Mouse (Mus musculus): ENCODE measurements at regions not wholly inside any gene's neighbourhood (a gene's known extent, or its start where the extent isn't known, plus 50 kb on each side); places are given as distances from the start of the nearest gene placed in this dataset.

GRCm38 (mm10) chr10:92247449-92247805 is 474.8 kb downstream of the Nedd1 start:
- in situ Hi-C loops (cut with MboI; ENCODE audit: unreplicated experiment in 2 of 2): no loop called here

DNA sequence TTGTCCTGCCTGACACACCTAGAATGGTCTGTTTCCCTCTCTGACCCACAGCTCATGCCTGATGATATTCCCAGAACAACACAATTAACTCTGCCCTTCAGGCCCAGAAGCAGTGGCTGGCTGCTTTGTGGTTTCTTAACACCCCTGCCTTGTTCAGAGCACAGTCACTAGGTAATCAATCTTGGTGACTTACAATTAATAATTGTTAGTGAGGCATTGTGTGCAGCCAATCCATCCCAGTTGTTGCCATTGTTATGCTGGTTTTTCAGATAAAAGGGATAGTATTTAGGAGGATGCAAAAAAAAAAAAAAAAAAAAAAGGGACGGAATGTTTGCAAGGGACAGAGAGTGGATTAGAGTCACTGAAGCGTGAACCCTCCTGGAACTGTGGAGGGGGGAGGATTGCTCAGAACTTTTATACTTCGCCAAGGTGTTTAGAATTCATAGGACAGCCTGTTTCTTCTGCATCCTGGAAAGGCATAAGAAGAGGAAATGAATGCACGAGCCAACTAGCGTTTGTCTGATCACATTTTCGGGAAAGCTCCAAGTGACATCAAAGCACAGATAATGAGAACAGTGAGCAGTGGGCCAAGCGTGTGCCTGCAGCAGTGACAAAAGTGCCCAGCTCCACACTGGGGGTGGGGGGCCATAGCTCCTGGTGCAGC is 475.3 kb downstream of the Nedd1 start:
- in situ Hi-C loops (cut with MboI; ENCODE audit: unreplicated experiment in 2 of 2): no loop called here

GRCm38 (mm10) chr10:92242714-92243440 is 479.3 kb downstream of the Nedd1 start:
- in situ Hi-C loops (cut with MboI; ENCODE audit: unreplicated experiment in 2 of 2): no loop called here

GRCm38 (mm10) chr10:92237881-92238280 is 484.3 kb downstream of the Nedd1 start:
- in situ Hi-C loops (cut with MboI; ENCODE audit: unreplicated experiment in 2 of 2): no loop called here

DNA sequence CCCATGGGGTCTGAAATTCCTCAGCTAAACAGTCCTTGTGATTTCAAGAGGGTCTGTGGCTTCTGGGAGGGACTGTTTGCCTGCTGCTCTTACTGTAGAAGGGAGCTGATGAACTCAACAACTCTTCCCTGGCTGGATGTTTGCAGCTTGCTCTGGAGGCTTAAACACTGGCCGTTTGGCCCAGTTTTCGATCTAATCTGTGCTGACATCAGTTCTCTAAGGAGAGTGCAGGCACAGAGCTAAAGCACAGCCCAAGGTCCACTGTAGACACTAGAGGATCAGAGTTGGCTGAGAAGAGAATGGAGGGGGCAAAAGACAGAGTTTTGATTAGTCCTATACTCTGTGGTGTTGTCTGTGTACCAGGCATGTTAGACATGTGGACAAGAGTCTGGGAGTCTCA is 490.1 kb downstream of the Nedd1 start:
- in situ Hi-C loops (cut with MboI; ENCODE audit: unreplicated experiment in 2 of 2): no loop called here

DNA sequence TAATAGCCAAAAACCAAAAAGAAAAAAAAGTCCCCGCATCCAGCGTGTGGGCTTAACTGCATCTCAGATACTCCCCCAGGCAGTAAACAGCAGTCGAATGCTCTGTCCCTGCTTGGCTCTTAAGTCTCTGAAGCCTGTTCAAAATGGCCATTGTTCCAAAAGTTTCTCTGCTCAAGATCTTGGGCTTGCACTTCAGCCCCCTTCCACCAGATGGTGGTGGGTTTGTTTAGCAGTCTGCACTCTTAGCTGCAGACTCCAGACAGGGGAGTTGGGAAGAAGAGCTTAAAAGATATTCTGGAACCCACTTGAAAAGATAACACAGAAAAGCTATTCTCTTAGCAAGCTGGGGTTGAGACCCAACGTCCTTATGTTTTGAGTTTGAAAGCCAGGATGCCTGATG is 496.4 kb downstream of the Nedd1 start:
- in situ Hi-C loops (cut with MboI; ENCODE audit: unreplicated experiment in 2 of 2): no loop called here

- in situ Hi-C loops (cut with MboI; ENCODE audit: unreplicated experiment in 2 of 2): no loop called here
These were observed 497.1 kb downstream of the Nedd1 start for GRCm38 (mm10) chr10:92225071-92225470.

DNA sequence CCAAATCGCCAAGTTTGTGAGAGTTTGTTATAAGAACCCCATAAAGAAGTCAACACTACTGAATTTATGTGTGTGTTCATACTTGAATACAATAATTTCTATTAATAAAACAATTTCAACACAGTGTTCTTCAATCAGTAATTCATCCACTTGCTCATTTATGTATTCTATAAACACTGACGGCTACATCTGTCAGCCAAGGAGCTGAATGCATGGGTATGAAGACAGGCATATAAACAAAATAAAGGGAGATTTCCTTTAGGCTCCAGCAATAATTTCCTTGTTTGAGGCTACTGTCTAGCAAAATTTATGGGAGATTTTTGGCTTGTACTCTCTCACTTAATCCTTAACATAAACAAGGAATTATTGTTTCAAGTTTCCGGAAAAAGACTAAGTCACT is 502.9 kb downstream of the Nedd1 start:
- in situ Hi-C loops (cut with MboI; ENCODE audit: unreplicated experiment in 2 of 2): no loop called here

DNA sequence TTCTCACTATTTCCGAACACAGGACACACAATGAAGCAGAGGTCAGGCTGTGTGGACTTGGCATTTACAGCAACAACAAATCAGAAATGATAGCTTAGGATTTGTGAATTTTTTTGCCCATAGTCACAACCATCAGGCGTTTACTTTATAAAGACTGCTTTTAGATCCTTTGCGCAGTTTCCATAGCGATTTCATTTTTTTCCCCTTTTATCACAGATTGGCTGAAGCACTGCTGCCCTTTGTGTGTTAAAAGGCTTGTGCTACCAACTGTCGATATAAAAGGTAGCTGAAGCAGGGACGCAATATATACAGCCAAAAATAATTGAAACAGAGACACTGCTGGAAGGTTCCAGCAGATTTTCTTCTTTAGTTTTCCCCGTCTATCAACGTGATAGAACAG is 551.4 kb downstream of the Nedd1 start:
- in situ Hi-C loops (cut with MboI; ENCODE audit: unreplicated experiment in 2 of 2): no loop called here

DNA sequence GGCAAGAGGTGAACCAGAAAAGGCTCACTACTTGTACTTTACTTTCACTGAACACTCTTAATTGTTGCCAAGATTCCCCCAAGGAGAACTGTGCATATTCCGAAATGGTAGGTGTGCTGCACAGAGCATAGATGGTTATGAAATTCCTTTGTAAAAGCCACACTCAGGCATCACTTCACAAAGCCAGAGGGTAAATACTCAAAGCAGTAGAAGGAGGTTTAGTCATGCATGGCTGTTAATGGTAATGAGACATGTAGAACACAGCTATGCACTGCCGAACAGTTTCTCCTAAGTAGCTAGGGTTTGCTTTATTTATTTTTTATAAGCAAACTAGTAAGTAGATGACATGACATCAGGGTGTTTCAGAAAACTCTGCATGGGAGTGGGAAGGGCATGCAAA is 556.2 kb downstream of the Nedd1 start:
- in situ Hi-C loops (cut with MboI; ENCODE audit: unreplicated experiment in 2 of 2): no loop called here

DNA sequence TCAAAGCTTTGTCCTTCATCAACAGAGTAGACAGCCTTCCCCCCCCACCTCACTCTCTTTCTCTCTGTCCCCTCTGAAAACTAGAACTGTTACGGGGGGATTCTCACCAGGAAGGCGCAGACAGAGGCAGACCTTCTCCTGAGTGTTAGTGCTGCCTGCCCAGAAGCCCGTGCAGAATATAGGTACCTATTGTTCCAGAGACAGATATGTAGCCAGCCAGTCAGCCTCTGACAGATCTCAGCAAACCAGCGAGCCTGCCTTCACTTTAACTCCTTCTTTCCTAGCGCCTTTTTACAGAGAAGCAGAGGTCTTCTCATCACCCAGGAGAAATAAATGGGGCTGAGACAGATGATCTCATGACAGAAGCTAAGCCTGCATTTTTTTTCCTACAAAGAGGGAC is 557.2 kb downstream of the Nedd1 start:
- in situ Hi-C loops (cut with MboI; ENCODE audit: unreplicated experiment in 2 of 2): no loop called here

- in situ Hi-C loops (cut with MboI; ENCODE audit: unreplicated experiment in 2 of 2): no loop called here
These were observed 557.6 kb downstream of the Nedd1 start for GRCm38 (mm10) chr10:92164648-92164960.

- in situ Hi-C loops (cut with MboI; ENCODE audit: unreplicated experiment in 2 of 2): no loop called here
These were observed 558.2 kb downstream of the Nedd1 start for GRCm38 (mm10) chr10:92163851-92164647.

- in situ Hi-C loops (cut with MboI; ENCODE audit: unreplicated experiment in 2 of 2): no loop called here
These were observed 559.1 kb downstream of the Nedd1 start for GRCm38 (mm10) chr10:92163071-92163504.

DNA sequence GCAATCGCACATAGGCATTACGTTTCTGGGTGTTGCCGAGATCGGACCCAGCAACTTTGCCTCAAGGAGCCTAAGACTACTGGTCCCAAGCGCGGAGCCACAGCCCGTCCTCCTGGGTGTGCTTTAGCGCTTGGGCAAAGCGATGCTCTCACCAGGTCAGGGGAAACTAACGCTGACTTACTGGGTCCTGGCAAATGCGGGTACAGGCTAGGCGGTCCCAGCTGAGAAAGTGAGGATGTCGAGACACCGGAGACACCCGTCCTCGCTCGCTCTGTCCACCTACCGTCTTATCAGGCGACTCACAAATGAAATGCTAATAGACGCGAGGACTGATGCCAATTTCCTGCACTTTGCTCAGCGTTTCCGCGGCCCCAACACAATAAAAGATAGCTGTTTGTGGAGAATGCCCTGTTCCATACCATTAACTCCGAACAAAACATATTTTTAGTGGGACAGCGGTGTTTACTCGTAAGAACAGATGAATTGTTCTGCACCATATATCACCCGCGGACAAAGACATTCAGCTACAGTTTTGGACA is 559.7 kb downstream of the Nedd1 start:
- in situ Hi-C loops (cut with MboI; ENCODE audit: unreplicated experiment in 2 of 2): no loop called here

DNA sequence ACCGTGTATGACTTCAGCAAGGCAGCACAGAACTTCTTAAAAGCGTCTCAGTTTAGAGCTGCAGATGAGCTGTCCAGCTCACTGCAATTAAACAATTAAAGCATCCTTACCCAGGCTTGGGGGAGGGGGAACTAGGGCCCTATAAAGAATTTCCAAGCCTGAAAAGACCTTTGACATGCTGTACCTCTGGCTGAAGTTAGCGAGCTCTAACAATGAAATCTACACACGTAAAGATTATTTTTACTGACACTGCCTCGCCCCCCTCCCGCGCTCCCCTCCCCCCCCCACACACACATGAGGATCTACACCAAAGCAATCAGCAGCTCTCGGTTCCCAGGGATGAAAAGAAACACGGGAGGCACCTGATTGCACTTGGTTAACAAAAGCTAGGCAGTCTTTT is 560.7 kb downstream of the Nedd1 start:
- in situ Hi-C loops (cut with MboI; ENCODE audit: unreplicated experiment in 2 of 2): no loop called here

GRCm38 (mm10) chr10:92146263-92146662 is 576.0 kb downstream of the Nedd1 start:
- in situ Hi-C loops (cut with MboI; ENCODE audit: unreplicated experiment in 2 of 2): no loop called here

- in situ Hi-C loops (cut with MboI; ENCODE audit: unreplicated experiment in 2 of 2): no loop called here
These were observed 586.7 kb downstream of the Nedd1 start for GRCm38 (mm10) chr10:92135521-92135920.

GRCm38 (mm10) chr10:92112790-92113189 is 609.4 kb downstream of the Nedd1 start:
- in situ Hi-C loops (cut with MboI; ENCODE audit: unreplicated experiment in 2 of 2): no loop called here

- in situ Hi-C loops (cut with MboI; ENCODE audit: unreplicated experiment in 2 of 2): no loop called here
These were observed 615.9 kb downstream of the Nedd1 start for GRCm38 (mm10) chr10:92106331-92106730.

DNA sequence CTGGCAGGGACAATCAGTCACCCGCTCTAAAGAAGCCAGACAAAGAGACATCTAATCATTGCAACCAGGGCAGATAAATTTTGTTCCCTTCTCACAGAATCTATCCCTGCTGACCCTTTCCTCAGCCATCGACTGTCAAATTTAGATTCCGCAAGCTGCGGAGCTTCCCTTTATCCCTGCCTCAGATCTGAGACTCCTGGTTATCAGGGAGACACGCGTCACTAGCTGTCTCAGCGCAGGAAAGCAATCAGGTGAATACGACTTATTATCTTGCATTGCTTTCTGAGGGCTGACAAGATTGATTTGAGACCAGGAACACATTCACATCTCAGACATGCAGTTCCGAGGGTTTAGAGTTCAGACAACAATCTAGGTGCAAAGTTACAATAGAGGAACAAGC is 618.3 kb downstream of the Nedd1 start:
- in situ Hi-C loops (cut with MboI; ENCODE audit: unreplicated experiment in 2 of 2): no loop called here

DNA sequence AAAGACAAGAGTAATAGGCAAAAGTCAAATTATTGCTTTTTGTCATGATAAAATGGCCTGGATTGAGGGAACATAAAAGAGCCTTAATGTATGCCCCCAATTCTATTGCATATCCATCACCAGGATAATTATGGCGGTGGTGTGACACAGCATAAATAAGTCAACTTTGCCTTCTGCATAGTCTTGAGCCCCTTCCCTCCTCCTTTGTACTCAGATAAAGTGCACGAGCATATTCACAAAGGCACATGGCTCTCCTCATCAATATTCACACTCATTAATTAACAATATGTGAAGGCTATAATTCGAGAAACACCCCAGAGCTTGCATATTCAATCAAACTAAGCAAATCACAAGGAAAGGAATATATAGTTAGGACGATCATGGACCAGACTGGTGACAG is 619.5 kb downstream of the Nedd1 start:
- in situ Hi-C loops (cut with MboI; ENCODE audit: unreplicated experiment in 2 of 2): no loop called here
